Mouse (Mus musculus) stomach, embryonic 16.5 days (tissue): ENCODE results near the gene Aoah. TPM values are rescaled to one million over a fixed set of nuclear protein-coding genes. Genes with fewer than 3 reads are reported as not detected.

Experiments used
- ATAC-seq: fragments of 200-750 bp; cut with Nextera tagmentation; 2 replicates; pipeline ENCODE4 v1.8.0; 2017; ENCODE audit warnings: moderate number of reproducible peaks, moderate TSS enrichment; ENCODE audit not compliant: insufficient read depth, low FRiP score
- H3K27ac ChIP-seq: fragments of 300-500 bp; sonication (generic); 2 replicates; pipeline ENCODE4 v1.5.1; 2014; ENCODE audit warnings: low read length
- H3K27me3 ChIP-seq: fragments of 300-500 bp; sonication (generic); 2 replicates; pipeline ENCODE4 v1.6.1; 2014; ENCODE audit warnings: low read length, control low read depth, mixed read lengths; ENCODE audit not compliant: control insufficient read depth, insufficient read depth
- H3K36me3 ChIP-seq: fragments of 300-500 bp; sonication (generic); 2 replicates; pipeline ENCODE4 v1.6.1; 2014; ENCODE audit warnings: low read length; ENCODE audit not compliant: control insufficient read depth, insufficient read depth
- H3K4me1 ChIP-seq: fragments of 300-500 bp; sonication (generic); 2 replicates; pipeline ENCODE4 v1.6.1; 2014; ENCODE audit warnings: low read length, control low read depth, mixed read lengths; ENCODE audit not compliant: control insufficient read depth, insufficient read depth
- H3K4me2 ChIP-seq: fragments of 300-500 bp; sonication (generic); 2 replicates; pipeline ENCODE4 v1.6.1; 2014; ENCODE audit warnings: low read depth, low read length, mixed read lengths
- H3K4me3 ChIP-seq: fragments of 300-500 bp; sonication (generic); replicated peaks from 2 replicates; pipeline ENCODE4 v1.5.1; 2014; ENCODE audit warnings: mild to moderate bottlenecking, low read length
- H3K9ac ChIP-seq: fragments of 300-500 bp; sonication (generic); 2 replicates; pipeline ENCODE4 v1.6.1; 2014; ENCODE audit warnings: low read length
- H3K9me3 ChIP-seq: fragments of 300-500 bp; sonication (generic); replicated peaks from 2 replicates; pipeline ENCODE4 v1.6.1; 2016; ENCODE audit warnings: low read length, control low read depth; ENCODE audit not compliant: control insufficient read depth
- WGBS: fragments of 180-500 bp; shearing (Covaris S2); extraction: QIAGEN DNeasy Blood & Tissue Kit; methylation state at CpG from one replicate; pipeline ENCODE4 v1.1.7; 2014; 5-methylcytosine and 5-hydroxymethylcytosine counted together
- polyA plus RNA-seq: library from polyadenylated mRNA; unstranded; fragments of >200 nt; fragmentation: Nextera tagmentation; extraction: Ambion mirVana; gene quantifications from 2 replicates; pipeline ENCODE4 v1.2.1, GENCODE M21; 2015

Gene Aoah
- polyA plus RNA-seq, 1 experiment from 2014 or later = 2.5 TPM

DNA sequence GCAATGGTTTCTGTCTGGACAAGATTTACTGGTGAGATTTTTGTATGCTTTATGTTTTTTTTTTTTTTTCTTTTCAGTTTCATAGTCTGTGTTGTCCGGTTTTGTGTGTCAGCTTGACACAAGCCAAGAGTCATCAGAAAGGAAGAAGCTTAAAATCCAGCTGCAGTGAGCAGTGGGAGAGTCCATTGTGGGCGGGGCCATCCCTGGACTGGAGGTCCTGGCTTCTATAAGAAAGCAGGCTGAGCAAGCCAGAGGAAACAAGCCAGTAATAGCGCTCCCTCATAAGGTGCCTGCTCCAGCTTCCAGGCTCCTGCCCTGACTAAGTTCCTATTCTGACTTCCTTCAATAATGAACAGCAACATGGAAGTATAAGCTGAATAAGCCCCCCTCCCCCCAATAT lies 6.7 kb downstream of the Aoah start:
- H3K4me1 ChIP-seq = no peaks in the 10 kb centered on the region
- H3K27ac ChIP-seq = no peak overlapping the region
- no peak; the same call in 1 of the 2 replicates for ATAC-seq
- WGBS = 37% methylated on average over 3 of the region's 3 CpGs
- no peaks in the 10 kb centered on the region for H3K27me3 ChIP-seq
- H3K36me3 ChIP-seq = no peaks in the 10 kb centered on the region
- H3K4me3 ChIP-seq = no peak overlapping the region
- no peak overlapping the region for H3K9ac ChIP-seq
- H3K9me3 ChIP-seq = no peaks in the 10 kb centered on the region
- H3K4me2 ChIP-seq = no peak overlapping the region

DNA sequence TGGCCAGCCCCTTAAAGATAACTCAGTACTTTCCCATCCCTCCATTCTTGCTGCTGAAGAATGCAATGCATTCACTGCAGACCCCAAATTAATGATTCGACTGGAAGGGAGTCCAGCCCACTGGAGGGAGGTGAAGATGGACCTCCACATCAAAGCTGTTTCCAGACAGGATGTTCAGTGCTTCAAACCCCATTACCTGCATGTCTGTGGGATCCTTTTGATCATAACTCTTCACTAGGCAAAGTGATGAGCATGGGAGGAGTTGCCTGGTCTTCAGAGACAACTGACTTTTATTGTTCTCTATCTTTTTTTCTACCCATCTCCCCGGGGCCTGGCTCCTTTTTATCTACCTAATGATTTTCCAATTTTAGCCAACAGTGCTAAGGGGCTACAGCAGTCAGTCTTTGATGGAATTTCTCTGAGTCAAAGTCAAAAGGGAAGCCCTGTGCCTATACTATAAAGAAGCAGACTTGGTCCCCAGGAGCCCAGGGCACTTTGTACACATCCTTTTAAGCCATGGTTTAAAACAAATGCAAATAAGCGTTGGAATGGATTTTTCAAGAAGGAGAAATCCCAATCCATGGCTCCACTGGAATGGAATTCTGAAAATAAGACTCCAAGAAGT lies 18.0 kb downstream of the Aoah start:
- no peak for ATAC-seq
- H3K27me3 ChIP-seq = no peaks in the 10 kb centered on the region
- no peaks in the 10 kb centered on the region for H3K36me3 ChIP-seq
- no peaks in the 10 kb centered on the region for H3K9me3 ChIP-seq
- no peak overlapping the region for H3K4me2 ChIP-seq
- no peaks in the 10 kb centered on the region for H3K4me1 ChIP-seq
- H3K27ac ChIP-seq = no peak overlapping the region
- no peak overlapping the region for H3K9ac ChIP-seq
- 58% methylated on average over 3 of the region's 3 CpGs for WGBS
- no peak overlapping the region for H3K4me3 ChIP-seq

DNA sequence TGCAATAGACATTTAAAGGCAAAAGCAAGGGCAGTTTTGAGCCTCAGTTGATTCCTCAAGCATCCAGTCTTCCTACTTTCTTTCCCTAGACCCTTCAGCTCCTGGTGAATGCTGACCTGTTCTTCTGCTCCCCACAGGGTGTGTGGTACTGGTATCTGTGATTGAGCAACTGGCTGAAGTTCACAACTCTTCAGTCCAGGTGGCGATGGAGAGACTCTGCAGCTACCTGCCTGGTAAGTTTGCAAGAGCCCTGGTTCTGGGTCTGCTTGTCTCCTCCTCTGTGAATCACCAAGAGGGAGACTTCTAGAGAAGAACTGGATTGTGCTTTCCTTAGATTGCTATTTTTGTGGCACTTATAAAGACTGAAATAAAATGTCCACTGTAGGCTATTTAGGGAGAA lies 22.5 kb downstream of the Aoah start:
- WGBS = 59% methylated on average over 1 of the region's 1 CpGs
- Histone ChIP-seq H3K9ac (no peak overlapping the region), H3K27ac (no peak overlapping the region), H3K9me3 (no peaks in the 10 kb centered on the region), H3K36me3 (no peaks in the 10 kb centered on the region), H3K4me3 (no peak overlapping the region), H3K27me3 (no peaks in the 10 kb centered on the region), H3K4me2 (no peak overlapping the region), H3K4me1 (no peaks in the 10 kb centered on the region)
- ATAC-seq = no peak

DNA sequence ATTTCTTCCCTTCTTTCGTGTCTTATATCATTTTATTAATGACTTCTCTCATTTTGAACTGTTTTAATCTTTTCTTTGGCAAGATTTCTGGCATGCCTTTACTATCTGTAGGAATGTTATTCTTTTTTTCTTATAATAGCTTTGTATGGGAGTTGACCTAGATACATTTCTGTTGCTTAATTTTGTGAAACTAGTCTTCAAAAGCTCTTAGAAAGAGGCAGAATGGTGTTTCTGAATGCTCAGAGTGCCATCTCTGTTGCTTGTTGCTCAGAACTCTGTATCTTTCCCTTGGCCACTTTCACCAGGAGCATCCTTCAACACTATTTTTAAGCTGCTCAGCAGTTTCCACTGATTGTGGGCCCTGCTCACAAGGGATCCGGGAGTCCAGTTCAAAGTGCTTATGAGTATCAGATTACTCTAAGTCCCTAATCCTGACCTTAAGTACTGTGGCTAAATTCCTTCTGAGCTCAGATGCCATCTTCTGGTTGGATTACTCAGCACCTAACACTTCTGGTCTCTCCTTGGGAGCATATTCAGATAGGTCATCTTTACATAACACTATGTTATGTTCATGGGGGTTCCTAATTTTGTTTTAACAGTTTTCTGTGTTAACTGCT lies 26.9 kb downstream of the Aoah start:
- Histone ChIP-seq H3K9ac (no peak overlapping the region), H3K4me2 (no peak overlapping the region), H3K9me3 (no peaks in the 10 kb centered on the region), H3K36me3 (no peaks in the 10 kb centered on the region), H3K4me1 (no peaks in the 10 kb centered on the region), H3K27ac (no peak overlapping the region), H3K4me3 (no peak overlapping the region), H3K27me3 (no peaks in the 10 kb centered on the region)
- no peak for ATAC-seq
- WGBS = 44% methylated on average over 2 of the region's 2 CpGs

DNA sequence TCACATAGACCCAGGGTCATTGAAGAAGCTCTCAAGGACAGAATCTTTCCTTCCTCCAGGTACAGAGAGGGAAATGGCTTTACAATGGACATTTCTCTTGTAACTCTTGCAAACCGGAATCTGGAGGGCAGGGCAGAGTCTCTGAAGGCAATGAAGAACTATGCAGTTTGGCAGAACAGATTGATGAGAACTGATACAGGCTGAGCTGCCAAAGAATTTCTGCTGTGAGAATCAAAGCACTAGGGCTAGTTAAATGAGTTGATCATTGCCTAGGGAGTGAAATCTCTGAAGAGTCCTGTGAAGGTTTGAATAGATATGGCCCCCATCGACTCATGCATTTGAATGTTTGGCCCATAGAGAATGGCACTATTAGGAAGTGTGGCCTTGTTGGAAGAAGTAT lies 34.8 kb downstream of the Aoah start:
- Histone ChIP-seq H3K9me3 (no peaks in the 10 kb centered on the region), H3K9ac (no peak overlapping the region), H3K36me3 (no peaks in the 10 kb centered on the region), H3K4me2 (no peak overlapping the region), H3K4me3 (no peak overlapping the region), H3K4me1 (no peaks in the 10 kb centered on the region), H3K27me3 (no peaks in the 10 kb centered on the region), H3K27ac (no peak overlapping the region)
- WGBS = 64% methylated on average over 2 of the region's 2 CpGs
- no peak for ATAC-seq

DNA sequence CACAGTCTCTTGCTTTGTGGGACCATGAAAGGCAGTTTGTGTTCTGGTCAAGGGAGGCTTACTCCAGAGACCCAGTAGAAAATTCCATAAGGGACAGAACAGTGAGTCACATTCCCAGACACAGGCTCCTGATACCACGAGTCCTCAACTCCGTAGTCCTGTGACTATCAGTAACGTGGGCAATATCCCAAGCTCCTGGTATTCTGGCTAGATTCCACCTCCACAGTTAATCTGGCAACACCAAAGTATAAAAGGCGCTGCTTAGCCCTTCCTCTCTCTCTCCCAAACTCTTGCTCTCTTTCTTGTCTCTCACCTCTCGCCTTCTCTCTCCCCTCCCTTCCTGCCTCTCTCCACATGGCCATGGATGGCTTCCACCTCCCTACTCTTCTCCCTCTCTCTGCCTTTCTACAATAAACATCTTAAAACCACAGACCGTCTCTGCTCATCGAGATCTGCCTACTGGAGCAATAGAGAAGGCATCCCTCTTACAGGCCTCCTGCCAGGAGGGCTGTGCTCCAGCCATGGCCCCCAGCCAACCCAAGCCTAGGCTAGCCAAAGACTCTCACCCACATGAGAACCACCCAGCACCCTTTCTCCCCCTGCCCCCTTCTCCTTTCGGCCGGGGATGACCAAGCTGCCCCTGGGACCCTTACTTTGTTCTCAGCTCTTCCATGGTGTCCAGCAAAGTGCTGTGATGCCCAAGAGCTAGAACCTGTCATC lies 35.4 kb downstream of the Aoah start:
- WGBS = 85% methylated on average over 9 of the region's 9 CpGs
- no peaks in the 10 kb centered on the region for H3K36me3 ChIP-seq
- no peak overlapping the region for H3K9ac ChIP-seq
- H3K4me2 ChIP-seq = no peak overlapping the region
- no peaks in the 10 kb centered on the region for H3K4me1 ChIP-seq
- H3K9me3 ChIP-seq = no peaks in the 10 kb centered on the region
- no peak overlapping the region for H3K27ac ChIP-seq
- H3K27me3 ChIP-seq = no peaks in the 10 kb centered on the region
- no peak overlapping the region for H3K4me3 ChIP-seq
- no peak for ATAC-seq

DNA sequence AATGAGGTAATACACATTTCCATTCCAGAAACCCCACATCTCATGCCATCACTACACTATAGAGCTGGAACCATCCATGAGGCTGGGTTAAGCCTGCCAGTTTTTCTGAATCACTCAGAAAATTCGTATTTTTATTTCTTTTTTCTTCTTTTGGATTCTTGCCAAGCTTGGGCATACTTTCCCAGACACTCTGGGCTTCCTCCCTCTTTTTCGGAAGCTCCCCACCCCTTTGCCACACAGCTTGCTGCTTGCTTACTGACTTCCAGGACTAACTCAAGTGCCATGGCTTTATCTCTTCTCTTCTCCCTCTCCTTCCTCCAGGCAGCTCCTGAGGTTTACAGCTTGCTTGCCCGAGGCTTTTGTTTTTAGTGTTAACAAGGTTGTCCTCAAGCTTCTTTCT lies 62.0 kb downstream of the Aoah start:
- Histone ChIP-seq H3K27ac (no peak overlapping the region), H3K4me3 (no peak overlapping the region), H3K36me3 (no peaks in the 10 kb centered on the region), H3K27me3 (no peaks in the 10 kb centered on the region), H3K4me1 (no peaks in the 10 kb centered on the region), H3K4me2 (no peak overlapping the region), H3K9me3 (no peaks in the 10 kb centered on the region), H3K9ac (no peak overlapping the region)
- ATAC-seq = no peak
- 47% methylated on average over 3 of the region's 3 CpGs for WGBS

DNA sequence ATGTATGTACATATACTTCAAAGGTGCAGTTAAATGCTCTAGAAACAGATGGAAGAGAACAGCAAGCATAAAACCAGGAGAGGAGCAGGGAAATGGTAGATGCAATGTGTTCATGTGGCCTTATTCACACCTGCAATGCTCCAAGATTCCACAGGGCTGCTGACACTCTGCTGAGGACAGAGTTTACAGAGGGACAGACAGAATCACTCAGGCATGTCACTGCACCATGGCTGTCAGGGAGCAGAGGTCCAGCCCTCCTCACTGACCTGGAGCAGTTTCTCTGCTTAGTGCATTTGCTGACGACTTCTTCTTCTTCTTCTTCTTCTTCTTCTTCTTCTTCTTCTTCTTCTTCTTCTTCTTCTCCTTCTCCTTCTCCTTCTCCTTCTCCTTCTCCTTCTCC lies 105.5 kb downstream of the Aoah start:
- no peak for ATAC-seq

DNA sequence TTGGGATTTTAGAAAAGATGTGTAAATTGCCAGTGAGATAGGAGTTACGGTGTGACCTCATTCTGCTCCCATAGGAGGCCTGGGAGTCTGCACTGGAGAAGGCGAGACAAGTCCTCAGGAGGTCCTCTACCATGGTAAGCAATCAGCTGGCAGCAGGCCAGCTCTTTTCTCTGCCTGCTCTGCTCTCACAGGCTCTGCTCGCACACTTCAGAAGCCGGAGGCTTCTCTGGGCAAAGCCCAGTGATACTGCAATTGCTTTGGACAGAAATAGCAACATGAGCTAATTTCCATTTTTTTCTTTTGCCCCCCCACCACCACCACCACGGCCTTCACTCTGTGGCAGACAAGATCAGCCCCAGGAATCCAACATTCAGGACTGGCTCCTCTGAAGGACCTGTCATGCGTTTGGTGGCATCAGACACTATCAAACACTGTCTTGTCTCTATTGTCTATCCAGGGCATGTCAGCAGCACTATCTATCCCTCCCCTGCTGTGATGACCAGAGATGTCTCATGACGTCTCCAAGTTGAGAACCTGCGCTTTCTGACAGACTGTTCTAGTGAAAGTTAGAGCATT lies 106.6 kb downstream of the Aoah start:
- H3K4me1 ChIP-seq = no peaks in the 10 kb centered on the region
- 46% methylated on average over 8 of the region's 8 CpGs for WGBS
- H3K27ac ChIP-seq = no peak overlapping the region
- H3K9ac ChIP-seq = no peak overlapping the region
- no peak overlapping the region for H3K4me2 ChIP-seq
- ATAC-seq = peak; percentile 86; the same call in 1 of the 2 replicates
- no peak overlapping the region for H3K4me3 ChIP-seq
- H3K27me3 ChIP-seq = no peaks in the 10 kb centered on the region
- no peaks in the 10 kb centered on the region for H3K36me3 ChIP-seq
- no peaks in the 10 kb centered on the region for H3K9me3 ChIP-seq

More for the DNA sequence above, 105.5 kb downstream of the Aoah start:
- 31% methylated on average over 1 of the region's 1 CpGs for whole genome bisulfite sequencing
- Histone ChIP-seq H3K9ac (no peak overlapping the region), H3K4me2 (no peak overlapping the region), H3K36me3 (no peaks in the 10 kb centered on the region), H3K27me3 (no peaks in the 10 kb centered on the region), H3K4me1 (no peaks in the 10 kb centered on the region), H3K9me3 (no peaks in the 10 kb centered on the region), H3K4me3 (no peak overlapping the region), H3K27ac (no peak overlapping the region)
